Mouse (Mus musculus) naive thymus-derived CD4-positive, alpha-beta T cell, adult 5 months (primary cell): Measurements from ENCODE around the gene Axin1. TPM values are rescaled to one million over a fixed set of nuclear protein-coding genes. Genes with fewer than 3 reads are reported as not detected.

Experiments
- polyA plus RNA-seq: library from polyadenylated mRNA; unstranded; fragments of 100-300 nt; shearing (Covaris generic); gene quantifications from one replicate; pipeline ENCODE4 v1.2.1, GENCODE M21; 2017

The Axin1 gene
- 146 TPM for polyA plus RNA-seq

DNA sequence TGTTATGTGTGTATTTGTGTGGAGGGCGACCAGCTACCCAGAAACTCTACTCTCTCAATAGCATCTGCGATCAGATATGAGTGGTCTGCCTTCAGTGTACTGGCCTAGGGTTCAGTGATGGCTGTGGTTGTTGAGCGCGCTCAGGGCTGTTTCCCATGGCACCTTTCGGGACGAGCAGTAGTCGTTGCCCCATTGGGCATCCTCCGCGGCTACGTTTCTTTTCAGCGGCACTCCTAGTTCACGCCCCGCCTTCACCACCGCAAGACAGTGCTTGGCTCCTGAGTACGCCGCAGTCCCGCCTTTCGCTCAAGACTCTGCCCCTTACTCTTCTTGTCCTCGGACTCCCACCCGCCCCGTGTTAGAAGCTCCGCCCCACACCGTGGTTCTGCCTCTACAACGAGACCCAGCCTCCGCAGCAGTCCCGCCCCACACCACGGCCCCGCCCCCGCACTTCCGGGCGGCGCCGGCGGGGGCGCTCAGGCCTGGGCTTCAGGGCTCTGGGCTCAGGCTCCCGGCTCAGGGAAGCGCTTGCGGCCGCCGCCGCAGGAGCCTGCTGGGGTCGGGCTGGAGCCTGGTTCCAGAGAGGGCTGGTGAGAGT is at the start of gene Axin1:
TSS of gene Axin1 (plus strand) at position 450 of the 598 bp plus-strand sequence.

DNA sequence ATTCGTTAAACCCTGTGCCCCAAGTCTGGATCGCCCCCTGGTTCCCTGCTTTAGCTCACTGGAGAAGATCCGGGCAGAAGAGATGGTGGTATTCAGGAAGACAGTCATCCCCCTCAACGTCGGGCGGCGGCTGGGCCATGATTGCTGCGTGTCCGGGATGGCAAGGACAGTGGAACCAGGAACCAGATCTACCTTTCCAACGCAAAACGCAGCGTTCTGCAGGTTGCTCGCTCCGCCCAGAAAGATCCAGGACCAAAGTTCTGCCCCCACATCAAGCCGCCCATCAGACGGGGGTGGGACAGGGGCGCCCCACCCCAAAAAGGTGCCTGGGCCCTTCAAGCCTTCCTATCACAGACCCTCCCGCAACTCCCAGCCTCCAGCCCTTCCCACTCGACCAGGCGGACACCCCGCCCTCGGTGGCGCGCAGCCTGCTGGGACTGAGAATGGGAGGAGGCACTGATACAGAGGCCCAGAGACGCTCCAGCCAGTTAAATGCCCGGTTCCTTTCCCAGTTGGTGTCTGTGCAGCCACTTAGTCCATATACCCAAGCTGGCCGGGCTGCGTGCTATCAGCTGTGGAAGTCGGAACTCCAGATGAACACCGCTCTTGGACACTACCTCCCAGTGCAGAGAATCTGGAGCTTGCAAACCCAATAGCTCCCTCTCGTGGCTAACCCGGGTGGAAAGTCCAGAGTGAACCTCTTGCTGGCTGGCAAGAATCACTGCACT is 48.4 kb upstream of the Axin1 start, which contains the start of gene Decr2:
TSS of gene Decr2 (minus strand) at position 433 of the 728 bp plus-strand sequence.

DNA sequence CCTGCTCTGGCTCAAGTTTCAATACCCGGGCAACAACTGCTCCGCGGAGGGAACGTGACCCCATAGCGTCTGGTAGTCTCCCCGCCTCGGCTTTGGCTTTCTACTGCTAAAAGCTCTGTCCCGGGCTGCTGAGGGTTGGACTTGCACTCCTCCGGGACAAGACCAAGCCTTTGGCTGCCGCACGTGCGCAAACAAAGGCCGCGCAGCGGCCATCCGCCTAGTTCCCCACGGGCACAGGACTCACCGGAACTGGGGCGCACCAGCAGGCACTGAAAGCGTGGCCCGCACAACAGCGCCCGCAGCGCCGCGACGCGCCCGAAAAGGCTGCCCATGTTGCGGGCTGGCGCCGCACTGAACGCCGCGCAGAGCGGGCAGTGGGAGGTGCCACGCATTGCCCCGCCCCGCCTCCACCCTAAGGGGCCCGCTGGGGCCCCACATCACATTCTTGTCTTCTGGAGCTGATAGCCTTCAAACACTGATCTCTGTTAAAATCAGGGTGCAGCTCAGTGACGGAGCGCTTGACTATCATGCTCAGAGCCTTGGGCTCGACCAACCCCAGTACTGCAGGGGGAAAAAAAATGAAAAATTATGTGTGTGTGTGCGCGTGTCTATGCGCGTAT is 43.3 kb upstream of the Axin1 start, which contains the start of gene Nme4:
TSS of gene Nme4 (minus strand) at position 482 of the 620 bp plus-strand sequence.

DNA sequence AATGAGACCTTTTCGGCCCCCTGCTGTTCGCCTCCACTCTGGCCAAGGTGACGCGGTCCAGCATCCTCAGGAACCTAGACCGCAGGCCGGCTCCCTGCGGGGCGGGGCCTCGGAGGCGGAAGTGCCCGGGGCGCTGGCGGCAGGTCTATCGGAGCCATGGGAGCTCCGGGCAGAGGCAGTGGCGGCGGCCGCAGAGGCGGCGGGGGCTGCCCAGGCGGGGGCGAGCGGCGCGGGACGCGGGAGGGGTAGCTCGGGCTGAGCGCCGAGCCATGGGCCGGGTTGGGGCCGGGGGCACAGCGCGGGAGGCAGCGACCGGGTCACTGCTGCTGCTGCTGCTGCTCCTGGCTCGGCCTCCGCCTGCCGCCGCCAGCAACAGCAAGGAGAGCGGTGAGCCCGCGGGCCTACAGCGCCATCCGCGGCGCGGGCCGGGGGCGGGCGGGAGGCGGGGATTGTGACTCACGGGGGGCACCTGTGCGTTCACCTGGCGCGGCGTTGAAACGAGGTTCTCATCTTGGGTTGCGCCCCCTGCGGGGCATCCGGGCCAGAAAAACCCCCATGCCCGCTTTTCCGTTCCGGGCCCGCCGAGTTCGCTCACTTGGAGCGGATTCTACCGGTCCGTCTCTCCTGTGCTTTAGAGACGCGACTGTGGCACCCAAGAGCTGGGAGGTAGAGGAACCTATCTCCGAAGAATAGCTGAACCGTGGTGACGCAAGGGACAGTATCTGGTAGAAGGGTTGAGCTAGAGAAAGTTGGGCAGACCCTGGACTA is 25.1 kb upstream of the Axin1 start, which contains the start of gene Tmem8:
TSS of gene Tmem8 (plus strand) at position 119 of the 768 bp plus-strand sequence.

DNA sequence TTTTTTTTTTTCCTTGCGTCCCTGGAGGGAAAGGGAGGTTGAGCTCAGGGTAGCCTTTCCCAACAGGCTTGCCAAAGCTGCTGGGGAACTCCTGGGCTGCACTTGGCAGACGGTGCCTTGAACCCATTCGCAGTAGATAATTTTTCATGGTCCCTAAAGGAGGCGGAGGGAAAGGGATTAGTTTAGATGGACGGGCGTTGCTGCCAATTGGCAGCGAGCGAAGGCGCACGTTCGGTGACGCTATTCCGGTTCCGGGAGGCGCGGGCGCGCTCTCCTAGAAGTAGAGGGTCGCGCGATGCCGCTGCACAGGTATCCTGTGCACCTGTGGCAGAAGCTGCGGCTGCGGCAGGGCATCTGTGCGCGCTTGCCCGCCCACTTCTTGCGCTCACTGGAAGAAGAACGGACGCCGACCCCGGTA is 15.2 kb upstream of the Axin1 start, which contains the start of gene Mrpl28:
TSS of gene Mrpl28 (plus strand) at position 234 of the 418 bp plus-strand sequence.

GRCm38 (mm10) chr17:26198892-26199291 is 60.4 kb downstream of the Axin1 start, which contains the start of gene Pdia2:
Gene Pdia2, minus strand, starts transcription at chr17:26199087.

DNA sequence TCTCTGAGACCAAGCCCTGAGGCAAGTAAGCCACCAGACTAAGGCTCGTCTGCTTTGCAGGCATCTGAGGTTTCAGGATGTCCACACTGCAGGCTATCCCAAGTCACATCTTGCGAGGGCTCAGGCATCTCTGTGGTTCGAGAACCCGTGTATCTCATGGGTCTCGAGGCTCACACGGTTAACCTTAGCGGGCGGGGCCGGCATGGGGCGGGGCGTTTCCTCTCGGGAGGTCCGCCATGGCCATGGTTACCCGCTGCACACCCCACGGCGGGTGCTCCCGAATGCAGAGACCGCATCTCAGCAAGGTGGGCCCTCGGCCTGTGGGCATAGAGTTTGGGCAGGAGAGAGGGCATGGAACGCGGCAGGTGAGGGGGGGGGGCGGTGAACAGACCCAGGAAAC is 64.2 kb downstream of the Axin1 start, which contains the start of gene Rgs11:
TSS of gene Rgs11 (plus strand) at position 215 of the 400 bp plus-strand sequence.

GRCm38 (mm10) chr17:26207686-26208085 is 69.2 kb downstream of the Axin1 start, which contains the start of gene Arhgdig:
Gene Arhgdig, minus strand, starts transcription at chr17:26207786.

DNA sequence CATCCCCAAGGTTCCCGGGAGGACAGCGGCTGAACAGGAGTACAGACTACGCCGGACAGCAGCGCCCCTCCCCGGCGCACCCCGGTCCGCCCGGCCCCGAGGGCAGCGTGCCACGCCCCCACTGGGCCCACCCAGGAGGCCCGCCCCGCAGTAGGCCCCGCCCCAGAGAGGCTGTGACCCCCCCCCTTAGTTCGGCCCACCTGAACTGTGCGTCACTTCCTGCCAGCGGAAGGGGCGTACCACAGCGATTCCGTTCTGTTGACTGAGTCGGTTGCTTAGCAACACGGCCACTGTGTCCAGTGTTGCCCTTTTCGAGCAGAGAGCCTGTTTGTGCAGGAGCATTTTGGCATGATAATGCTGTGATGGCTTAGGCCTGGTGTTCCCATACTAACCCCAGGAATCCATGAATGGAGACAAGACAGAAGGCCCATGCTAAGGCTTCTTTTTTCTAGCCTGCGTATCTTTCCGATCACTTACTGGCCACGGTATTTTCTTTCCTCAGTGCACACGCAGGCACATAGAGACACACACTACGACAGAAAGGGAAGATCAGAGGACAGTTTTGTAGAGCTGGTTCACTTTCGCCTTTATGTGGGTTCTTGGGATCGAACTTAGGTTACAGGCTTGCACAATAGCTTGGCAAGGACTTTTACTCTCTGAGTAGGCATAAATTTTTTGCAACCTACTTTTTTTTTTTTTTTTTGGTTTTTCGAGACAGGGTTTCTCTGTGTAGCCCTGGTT is 105.8 kb downstream of the Axin1 start, which contains the start of gene Fam234a:
TSS of gene Fam234a (minus strand) at position 142 of the 741 bp plus-strand sequence.

Other genes with a start within 250 kb of the Axin1 start
- 21.6 TPM for gene Rab40c, start 219.0 kb upstream of the Axin1 start, polyA plus RNA-seq
- gene Pigq, start 193.8 kb upstream of the Axin1 start, polyA plus RNA-seq = 44.4 TPM
- not detected for gene Nhlrc4, start 193.7 kb upstream of the Axin1 start, polyA plus RNA-seq
- not detected for gene A930017K11Rik, start 186.1 kb upstream of the Axin1 start, polyA plus RNA-seq
- 25.9 TPM for gene Capn15, start 152.9 kb upstream of the Axin1 start, polyA plus RNA-seq
- 15.6 TPM for gene Rab11fip3, start 69.1 kb upstream of the Axin1 start, polyA plus RNA-seq
- gene Decr2, start 48.4 kb upstream of the Axin1 start, polyA plus RNA-seq = 17.6 TPM
- 10.2 TPM for gene Nme4, start 43.1 kb upstream of the Axin1 start, polyA plus RNA-seq
- gene Tmem8, start 25.4 kb upstream of the Axin1 start, polyA plus RNA-seq = 28.4 TPM
- gene Mrpl28, start 15.2 kb upstream of the Axin1 start, polyA plus RNA-seq = 44.7 TPM
- gene Pdia2, start 60.4 kb downstream of the Axin1 start, polyA plus RNA-seq = not detected
- 39.8 TPM for gene Rgs11, start 64.3 kb downstream of the Axin1 start, polyA plus RNA-seq
- gene Arhgdig, start 69.1 kb downstream of the Axin1 start, polyA plus RNA-seq = not detected
- 24.9 TPM for gene Fam234a, start 105.6 kb downstream of the Axin1 start, polyA plus RNA-seq
- 200 TPM for gene Luc7l, start 114.2 kb downstream of the Axin1 start, polyA plus RNA-seq